Mouse (Mus musculus): ENCODE results near the gene Asl.

GRCm38 (mm10) chr5:130059413-130060328 is 30.6 kb upstream of the Asl start:
- TF ChIP-seq EP300 (optimal IDR thresholded peaks at IDR 0.05) (no peak), CTCF (IDR thresholded peaks at IDR 0.05; ENCODE audit: low read depth) (no peak)
